10 mouse cellular contexts compared by ENCODE assay signal in the genomic region with DNA sequence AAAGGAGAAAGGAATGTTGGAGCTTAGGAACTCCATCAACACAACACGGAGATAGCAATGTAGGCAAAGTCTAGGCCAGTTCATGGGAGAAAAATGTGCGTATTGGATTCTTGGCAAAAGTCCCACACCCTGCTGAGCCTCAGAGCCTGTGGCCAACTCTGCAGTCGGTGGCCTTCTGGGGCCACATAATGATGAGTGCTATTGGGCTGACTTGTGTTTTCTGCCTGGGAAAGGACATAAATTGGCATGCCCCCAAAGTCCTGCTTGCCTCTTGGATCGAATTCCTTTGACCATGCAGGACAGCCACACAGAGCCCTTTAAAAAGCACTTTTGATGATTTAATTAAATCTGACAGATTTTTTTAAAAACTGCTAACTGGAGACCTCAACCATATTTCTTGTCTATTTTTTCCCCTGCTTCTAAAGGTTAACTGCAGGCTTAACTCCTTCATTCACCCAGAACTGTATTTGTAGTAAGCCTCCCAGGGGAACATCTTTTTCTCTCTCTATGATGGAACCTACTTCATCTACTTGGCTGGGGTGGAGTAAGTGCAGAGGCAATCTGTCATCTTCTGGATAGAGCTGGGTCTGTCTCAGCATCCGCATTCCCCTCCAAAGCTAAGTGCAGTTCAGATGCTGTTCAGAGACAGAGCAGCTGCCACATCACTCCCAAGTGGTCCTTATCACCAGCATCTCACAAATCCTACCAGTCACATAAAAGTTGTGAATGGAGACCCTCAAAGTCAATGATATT.
DNase-seq lines count a peak whose midpoint lies in the region; ATAC-seq and TF ChIP-seq lines count a peak whose summit lies in the region.
"Had no signal": no experiment of that assay in that cellular context is flagged by ENCODE, and none has a peak within 500 bp of the region (broad histone marks: within the 10 kb centered on the region; RNA-seq: fewer than 3 reads in every experiment).

No protein-coding gene starts in this region.

- H3K27ac ChIP-seq in heart, adult 2 months = no peak overlapping the region
- H3K27ac ChIP-seq in heart, embryonic 10.5 days = no peak overlapping the region
- H3K27ac ChIP-seq in lung, embryonic 15.5 days = peak overlapping the region; percentile 29
- H3K27ac ChIP-seq: embryonic facial prominence, embryonic 13.5 days; liver, embryonic 14.5 days had no signal

- peak; percentile 92 for ATAC-seq in lung, embryonic 15.5 days (ENCODE audit: borderline replicate concordance, extremely low read depth, low FRiP score, low TSS enrichment)
- ATAC-seq in erythroid progenitor cell, adult 5-6 weeks (replicated peaks; ENCODE audit: low FRiP score, poor library complexity, severe bottlenecking) = no peak

- no peak for TF ChIP-seq POLR2A in heart, adult 2 months (IDR thresholded peaks at IDR 0.05; ENCODE audit: insufficient read depth, low read depth, low read length)

- TF ChIP-seq EP300 in heart, adult 2 months (IDR thresholded peaks at IDR 0.05; ENCODE audit: insufficient read depth, low read depth, low read length) = no peak

- H3K9ac ChIP-seq in heart, adult 2 months (ENCODE audit: low read depth, low read length) = no peak overlapping the region
- no peak overlapping the region for H3K9ac ChIP-seq in lung, embryonic 15.5 days
- H3K9ac ChIP-seq: embryonic facial prominence, embryonic 13.5 days; liver, embryonic 14.5 days had no signal

- WGBS in heart, adult 2 months = 24% methylated on average over 5 of the region's 5 CpGs
- WGBS in heart, embryonic 10.5 days = 70% methylated on average over 5 of the region's 5 CpGs
- 23% methylated on average over 5 of the region's 5 CpGs for WGBS in lung, embryonic 15.5 days

- no peak overlapping the region for H3K4me2 ChIP-seq in lung, embryonic 15.5 days
- H3K4me2 ChIP-seq: embryonic facial prominence, embryonic 13.5 days had no signal

- no peaks in the 10 kb centered on the region for H3K9me3 ChIP-seq in heart, embryonic 10.5 days
- no peaks in the 10 kb centered on the region for H3K9me3 ChIP-seq in lung, embryonic 15.5 days
- H3K9me3 ChIP-seq: embryonic facial prominence, embryonic 13.5 days had no signal

- intact Hi-C loops in heart, adult 2 months (cut with DNase I) = no loop called here
- intact Hi-C loops in heart, postnatal 10 days (cut with DNase I) = no loop called here

- no peaks in the 10 kb centered on the region for H3K36me3 ChIP-seq in heart, adult 2 months (ENCODE audit: control insufficient read depth, insufficient read depth, low read length)
- no peaks in the 10 kb centered on the region for H3K36me3 ChIP-seq in heart, embryonic 10.5 days
- no peaks in the 10 kb centered on the region for H3K36me3 ChIP-seq in lung, embryonic 15.5 days
- H3K36me3 ChIP-seq: embryonic facial prominence, embryonic 13.5 days had no signal

- no peak overlapping the region for H3K4me3 ChIP-seq in heart, adult 2 months
- no peak overlapping the region for H3K4me3 ChIP-seq in heart, embryonic 10.5 days
- no peak overlapping the region for H3K4me3 ChIP-seq in lung, embryonic 15.5 days
- H3K4me3 ChIP-seq: embryonic facial prominence, embryonic 13.5 days had no signal

- H3K4me1 ChIP-seq in heart, adult 2 months (ENCODE audit: control insufficient read depth, insufficient read depth, low read length) = peaks cover 1% of the 10 kb centered on the region; the same call in 1 of the 2 replicates
- H3K4me1 ChIP-seq in heart, embryonic 10.5 days = no peaks in the 10 kb centered on the region
- H3K4me1 ChIP-seq in lung, embryonic 15.5 days = peaks cover 22% of the 10 kb centered on the region; the same call in 1 of the 2 replicates

- H3K27me3 ChIP-seq in heart, adult 2 months (ENCODE audit: control insufficient read depth, insufficient read depth, low read length) = no peaks in the 10 kb centered on the region
- no peaks in the 10 kb centered on the region for H3K27me3 ChIP-seq in heart, embryonic 10.5 days (ENCODE audit: insufficient read depth, poor library complexity, severe bottlenecking)
- H3K27me3 ChIP-seq in lung, embryonic 15.5 days = no peaks in the 10 kb centered on the region
- H3K27me3 ChIP-seq: embryonic facial prominence, embryonic 13.5 days had no signal

- H3K79me2 ChIP-seq in heart, adult 2 months (replicated peaks; ENCODE audit: control insufficient read depth, insufficient read depth, low read length) = no peaks in the 10 kb centered on the region

- no peak for TF ChIP-seq CTCF in heart, adult 2 months (IDR thresholded peaks at IDR 0.05)

- peak; percentile 23 to 35 for DNase-seq in heart, adult 2 months
- DNase-seq in heart, embryonic 10.5 days (ENCODE audit: low spot score) = no peak
- DNase-seq in 3134 (ENCODE audit: extremely low read depth, insufficient read length, low spot score) = peak; percentile 14
- DNase-seq in cerebellum, adult 18-20 months = peak; percentile 79 to 80
- peak; percentile 46 to 58 for DNase-seq in heart, postnatal 10 days
- no peak for DNase-seq in urinary bladder, postnatal 25 days (ENCODE audit: low spot score)

Comparison
In these comparisons a context has a peak if more than half of its experiments do, and no peak if none do; other contexts are left out.
1. DNase-seq: peak in heart, adult 2 months (2 of 2), 3134 (single experiment), cerebellum, adult 18-20 months (2 of 2) and heart, postnatal 10 days (2 of 2); none in heart, embryonic 10.5 days (single experiment) and urinary bladder, postnatal 25 days (single experiment).